Comparison of ENCODE assay signal across 9 mouse cellular contexts in the genomic region with DNA sequence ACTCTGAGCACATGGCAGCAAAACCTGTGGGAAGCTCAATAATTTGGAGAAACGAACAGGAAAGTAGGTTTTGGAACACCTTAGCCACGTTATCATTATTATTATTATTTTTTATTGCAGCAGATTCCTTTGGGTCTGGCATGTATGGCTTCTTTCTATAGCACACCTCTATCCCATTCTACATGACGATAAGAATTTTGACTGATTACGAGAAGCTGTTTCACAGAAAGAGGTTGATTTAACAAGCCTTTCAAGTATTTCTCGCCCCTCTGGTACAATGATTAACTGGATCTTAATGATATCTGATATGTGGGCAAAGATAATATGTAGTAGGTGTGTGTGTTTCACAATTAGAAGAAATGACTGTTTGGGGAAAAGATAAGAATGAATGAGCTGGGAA.
A peak's percentile ranks its signal among the peaks of the same experiment; 100 is the strongest.
ATAC-seq and TF ChIP-seq lines count a peak whose summit lies in the region.
"Had no signal": no experiment of that assay in that cellular context is flagged by ENCODE, and none has a peak within 500 bp of the region (broad histone marks: within the 10 kb centered on the region; RNA-seq: fewer than 3 reads in every experiment).

No protein-coding gene starts in this region.

- H3K27me3 ChIP-seq in intestine, embryonic 15.5 days (replicated peaks): no peaks in the 10 kb centered on the region
- no peaks in the 10 kb centered on the region for H3K27me3 ChIP-seq in intestine, postnatal 0 days (replicated peaks; ENCODE audit: control insufficient read depth, insufficient read depth, low read length)
- H3K27me3 ChIP-seq in intestine, embryonic 16.5 days (replicated peaks; ENCODE audit: control insufficient read depth, insufficient read depth, low read length): no peaks in the 10 kb centered on the region
- H3K27me3 ChIP-seq: CH12.LX, Patski had no signal

- H3K27ac ChIP-seq in intestine, embryonic 15.5 days: no peak overlapping the region
- H3K27ac ChIP-seq in intestine, postnatal 0 days (ENCODE audit: low read depth, low read length): no peak overlapping the region
- H3K27ac ChIP-seq in intestine, embryonic 16.5 days (ENCODE audit: low read length): no peak overlapping the region

- H3K4me3 ChIP-seq in intestine, embryonic 15.5 days (replicated peaks): no peak overlapping the region
- no peak overlapping the region for H3K4me3 ChIP-seq in intestine, postnatal 0 days (ENCODE audit: low read depth, low read length)
- H3K4me3 ChIP-seq in intestine, embryonic 16.5 days (ENCODE audit: low read length): no peak overlapping the region

- TF ChIP-seq CTCF in intestine, postnatal 0 days (IDR thresholded peaks at IDR 0.05; ENCODE audit: low read depth): no peak

- peak; percentile 67 for ATAC-seq in intestine, embryonic 15.5 days
- no peak for ATAC-seq in intestine, postnatal 0 days
- peak; percentile 53 for ATAC-seq in intestine, embryonic 16.5 days
- no peak for ATAC-seq in megakaryocyte, adult 5-6 weeks (ENCODE audit: poor library complexity, severe bottlenecking)
- ATAC-seq: activated CD4-positive, CD25-positive, alpha-beta regulatory T cell, adult 4 months; CD4-positive, CD25-positive, alpha-beta regulatory T cell, adult 4 months; Patski had no signal

- H3K9me3 ChIP-seq in intestine, embryonic 15.5 days: no peaks in the 10 kb centered on the region
- H3K9me3 ChIP-seq in intestine, postnatal 0 days (ENCODE audit: control insufficient read depth): no peaks in the 10 kb centered on the region
- no peaks in the 10 kb centered on the region for H3K9me3 ChIP-seq in intestine, embryonic 16.5 days (ENCODE audit: control insufficient read depth, low read length)
- H3K9me3 ChIP-seq: G1E had no signal

- H3K4me2 ChIP-seq in intestine, embryonic 15.5 days (replicated peaks): no peak overlapping the region
- no peak overlapping the region for H3K4me2 ChIP-seq in intestine, postnatal 0 days (replicated peaks; ENCODE audit: low read depth)
- H3K4me2 ChIP-seq in intestine, embryonic 16.5 days (ENCODE audit: low read depth, low read length): no peak overlapping the region

- no peaks in the 10 kb centered on the region for H3K4me1 ChIP-seq in intestine, embryonic 15.5 days (replicated peaks)
- H3K4me1 ChIP-seq in intestine, postnatal 0 days (replicated peaks; ENCODE audit: control insufficient read depth, insufficient read depth, low read length): no peaks in the 10 kb centered on the region; the same call in 1 of the 2 replicates
- no peaks in the 10 kb centered on the region for H3K4me1 ChIP-seq in intestine, embryonic 16.5 days (ENCODE audit: control insufficient read depth, insufficient read depth, low read length)

- WGBS in intestine, embryonic 15.5 days: 59% methylated on average over 5 of the region's 5 CpGs
- WGBS in intestine, postnatal 0 days: 38% methylated on average over 5 of the region's 5 CpGs
- 57% methylated on average over 5 of the region's 5 CpGs for WGBS in intestine, embryonic 16.5 days

- H3K9ac ChIP-seq in intestine, embryonic 15.5 days: no peak overlapping the region
- no peak overlapping the region for H3K9ac ChIP-seq in intestine, postnatal 0 days (ENCODE audit: low read depth, low read length)
- H3K9ac ChIP-seq in intestine, embryonic 16.5 days (ENCODE audit: low read depth, low read length): no peak overlapping the region

- H3K36me3 ChIP-seq in intestine, embryonic 15.5 days: no peaks in the 10 kb centered on the region
- H3K36me3 ChIP-seq in intestine, postnatal 0 days (ENCODE audit: control insufficient read depth, insufficient read depth): no peaks in the 10 kb centered on the region
- no peaks in the 10 kb centered on the region for H3K36me3 ChIP-seq in intestine, embryonic 16.5 days (ENCODE audit: control insufficient read depth, insufficient read depth, low read length)
- H3K36me3 ChIP-seq: G1E had no signal

Comparison
In these comparisons a context has a peak if more than half of its experiments do, and no peak if none do; other contexts are left out.
1. ATAC-seq: peak in intestine, embryonic 15.5 days (single experiment) and intestine, embryonic 16.5 days (single experiment); none in intestine, postnatal 0 days (single experiment) and megakaryocyte, adult 5-6 weeks (single experiment).